Mouse (Mus musculus) MEL (cell line): ENCODE results near the gene Src. TPM values are rescaled to one million over a fixed set of nuclear protein-coding genes. Genes with fewer than 3 reads are reported as not detected.

Source experiments
- DNase-seq: peaks from one replicate; pipeline ENCODE4 v3.0.0; 2011; ENCODE audit warnings: low read depth, low spot score
- H3K27ac ChIP-seq: 2 replicates; pipeline ENCODE4 v1.5.1; 2012; ENCODE audit warnings: low read depth, mild to moderate bottlenecking, control low read depth, low read length, moderate library complexity; ENCODE audit not compliant: control insufficient read depth
- H3K27me3 ChIP-seq, 2 experiments: fragments of 150-350 bp in 1 of 2; sonication (generic) in 1 of 2; 2 replicates each; pipeline ENCODE4 v1.6.1; 2012; ENCODE audit warnings: low read length in 2 of 2, mild to moderate bottlenecking in 2 of 2, improper control_type of control experiment in 1 of 2, moderate library complexity in 1 of 2; ENCODE audit not compliant: insufficient read depth in 2 of 2, control insufficient read depth in 1 of 2
- H3K36me3 ChIP-seq, 2 experiments: 2 replicates each; pipeline ENCODE4 v1.6.1; 2012 to 2014; ENCODE audit warnings: low read length in 2 of 2, improper control_type of control experiment in 1 of 2, inconsistent platforms in 1 of 2, mild to moderate bottlenecking in 1 of 2; ENCODE audit not compliant: insufficient read depth in 2 of 2, control insufficient read depth in 1 of 2
- H3K4me1 ChIP-seq, 2 experiments: fragments of 150-350 bp in 1 of 2; sonication (generic) in 1 of 2; 2 replicates each; pipeline ENCODE4 v1.6.1; 2012; ENCODE audit warnings: low read length in 2 of 2, improper control_type of control experiment in 1 of 2, mild to moderate bottlenecking in 1 of 2; ENCODE audit not compliant: insufficient read depth in 2 of 2, control insufficient read depth in 1 of 2
- H3K4me3 ChIP-seq, 2 experiments: fragments of 150-350 bp in 1 of 2; sonication (generic) in 1 of 2; 2 replicates each; pipeline ENCODE4 v1.5.1; 2012; ENCODE audit warnings: low read depth in 2 of 2, low read length in 2 of 2, mild to moderate bottlenecking in 2 of 2, moderate library complexity in 2 of 2, control low read depth in 1 of 2, improper control_type of control experiment in 1 of 2; ENCODE audit not compliant: control insufficient read depth in 1 of 2, insufficient read depth in 1 of 2
- H3K79me2 ChIP-seq: 2 replicates; pipeline ENCODE4 v1.6.1; 2012; ENCODE audit warnings: mild to moderate bottlenecking, low read length, moderate library complexity; ENCODE audit not compliant: control insufficient read depth, poor library complexity, insufficient read depth
- H3K9ac ChIP-seq: 2 replicates; pipeline ENCODE4 v1.6.1; 2012; ENCODE audit warnings: low read depth, mild to moderate bottlenecking, control low read depth, low read length, moderate library complexity; ENCODE audit not compliant: control insufficient read depth, poor library complexity, severe bottlenecking
- H3K9me3 ChIP-seq: fragments of 150-350 bp; sonication (generic); replicated peaks from 2 replicates; pipeline ENCODE4 v1.6.1; 2012; ENCODE audit warnings: mild to moderate bottlenecking, low read length, improper control_type of control experiment, moderate library complexity; ENCODE audit not compliant: insufficient read depth
- CHD1 ChIP-seq: IDR thresholded peaks from 2 replicates; pipeline ENCODE4 v1.6.1; 2012; ENCODE audit warnings: low read depth, mild to moderate bottlenecking, inconsistent platforms, low read length, improper control_type of control experiment
- CHD2 ChIP-seq: IDR thresholded peaks from 2 replicates; pipeline ENCODE4 v1.6.1; 2011; ENCODE audit warnings: low read length, improper control_type of control experiment
- CTCF ChIP-seq, 3 experiments: IDR thresholded peaks in 2 of 3; conservative IDR thresholded peaks in 1 of 3; 2 replicates each; pipeline ENCODE4 v1.5.1; 2011 to 2012; ENCODE audit warnings: low read length in 3 of 3, low read depth in 2 of 3, mild to moderate bottlenecking in 2 of 3, improper control_type of control experiment in 1 of 3, inconsistent platforms in 1 of 3, mixed read lengths in 1 of 3, moderate library complexity in 1 of 3; ENCODE audit not compliant: control insufficient read depth in 1 of 3, insufficient read depth in 1 of 3, poor library complexity in 1 of 3, severe bottlenecking in 1 of 3
- E2F4 ChIP-seq: IDR thresholded peaks from 2 replicates; pipeline ENCODE4 v1.6.1; 2011; ENCODE audit warnings: low read depth, low read length, improper control_type of control experiment, borderline replicate concordance
- ELF1 ChIP-seq: IDR thresholded peaks from 2 replicates; pipeline ENCODE4 v1.6.1; 2014; ENCODE audit warnings: low read depth, mild to moderate bottlenecking, inconsistent platforms, low read length, improper control_type of control experiment, moderate library complexity
- GABPA ChIP-seq: IDR thresholded peaks from 2 replicates; pipeline ENCODE4 v1.6.1; 2012; ENCODE audit warnings: low read depth, mild to moderate bottlenecking, inconsistent platforms, low read length, improper control_type of control experiment, moderate library complexity
- HCFC1 ChIP-seq: IDR thresholded peaks from 2 replicates; pipeline ENCODE4 v1.6.1; 2012; ENCODE audit warnings: low read depth, mild to moderate bottlenecking, inconsistent platforms, low read length, improper control_type of control experiment, moderate library complexity
- JUND ChIP-seq: IDR thresholded peaks from 2 replicates; pipeline ENCODE4 v1.6.1; 2011; ENCODE audit warnings: low read depth, mild to moderate bottlenecking, improper control_type of control experiment, low read length
- MAZ ChIP-seq: IDR thresholded peaks from 2 replicates; pipeline ENCODE4 v1.6.1; 2012; ENCODE audit warnings: low read depth, mild to moderate bottlenecking, inconsistent platforms, low read length, improper control_type of control experiment
- MXI1 ChIP-seq: IDR thresholded peaks from 2 replicates; pipeline ENCODE4 v1.6.1; 2011; ENCODE audit warnings: mild to moderate bottlenecking, low read depth, low read length, improper control_type of control experiment
- MYB ChIP-seq: IDR thresholded peaks from 2 replicates; pipeline ENCODE4 v1.6.1; 2011; ENCODE audit warnings: mild to moderate bottlenecking, low read depth, low read length, improper control_type of control experiment
- MYC ChIP-seq: IDR thresholded peaks from 2 replicates; pipeline ENCODE4 v1.6.1; 2011; ENCODE audit warnings: low read depth, mild to moderate bottlenecking, low read length, improper control_type of control experiment, moderate library complexity
- NRF1 ChIP-seq: IDR thresholded peaks from 2 replicates; pipeline ENCODE4 v1.6.1; 2014; ENCODE audit warnings: low read depth, mild to moderate bottlenecking, inconsistent platforms, low read length, improper control_type of control experiment, moderate library complexity; ENCODE audit not compliant: poor library complexity, insufficient read depth, severe bottlenecking
- POLR2A ChIP-seq, 2 experiments: IDR thresholded peaks; 2 replicates each; pipeline ENCODE4 v1.6.1; 2011 to 2012; ENCODE audit warnings: low read length in 2 of 2, mild to moderate bottlenecking in 2 of 2, control low read depth in 1 of 2, improper control_type of control experiment in 1 of 2, low read depth in 1 of 2, moderate library complexity in 1 of 2; ENCODE audit not compliant: control insufficient read depth in 1 of 2, insufficient read depth in 1 of 2, poor library complexity in 1 of 2
- POLR2AphosphoS2 ChIP-seq: IDR thresholded peaks from 2 replicates; pipeline ENCODE4 v1.6.1; 2011; ENCODE audit warnings: low read length, improper control_type of control experiment
- RAD21 ChIP-seq: IDR thresholded peaks from 2 replicates; pipeline ENCODE4 v1.6.1; 2011; ENCODE audit warnings: mild to moderate bottlenecking, low read depth, low read length, improper control_type of control experiment
- RCOR1 ChIP-seq: IDR thresholded peaks from 2 replicates; pipeline ENCODE4 v1.6.1; 2012; ENCODE audit warnings: low read depth, mild to moderate bottlenecking, inconsistent platforms, low read length, improper control_type of control experiment
- SIN3A ChIP-seq: IDR thresholded peaks from 2 replicates; pipeline ENCODE4 v1.6.1; 2012; ENCODE audit warnings: low read length, improper control_type of control experiment, inconsistent platforms
- SMC3 ChIP-seq: IDR thresholded peaks from 2 replicates; pipeline ENCODE4 v1.6.1; 2011; ENCODE audit warnings: low read depth, low read length, improper control_type of control experiment
- TAL1 ChIP-seq: IDR thresholded peaks from 2 replicates; pipeline ENCODE4 v1.6.1; 2012; ENCODE audit warnings: mild to moderate bottlenecking, inconsistent platforms, low read length, moderate library complexity, mixed read lengths
- TBP ChIP-seq: IDR thresholded peaks from 2 replicates; pipeline ENCODE4 v1.8.0; 2011; ENCODE audit warnings: low read depth, low read length, improper control_type of control experiment
- TCF12 ChIP-seq: IDR thresholded peaks from 2 replicates; pipeline ENCODE4 v1.6.1; 2014; ENCODE audit warnings: low read depth, mild to moderate bottlenecking, inconsistent platforms, low read length, improper control_type of control experiment, moderate library complexity
- UBTF ChIP-seq: IDR thresholded peaks from 2 replicates; pipeline ENCODE4 v1.6.1; 2012; ENCODE audit warnings: low read depth, mild to moderate bottlenecking, inconsistent platforms, low read length, improper control_type of control experiment, moderate library complexity, borderline replicate concordance; ENCODE audit not compliant: insufficient read depth
- USF1 ChIP-seq: IDR thresholded peaks from 2 replicates; pipeline ENCODE4 v1.6.1; 2014; ENCODE audit warnings: low read depth, mild to moderate bottlenecking, inconsistent platforms, low read length, improper control_type of control experiment, moderate library complexity
- USF2 ChIP-seq, 2 experiments: IDR thresholded peaks; 2 replicates each; pipeline ENCODE4 v1.6.1; 2011 to 2012; ENCODE audit warnings: improper control_type of control experiment in 2 of 2, low read length in 2 of 2, borderline replicate concordance in 1 of 2, inconsistent platforms in 1 of 2, low read depth in 1 of 2, mild to moderate bottlenecking in 1 of 2; ENCODE audit not compliant: insufficient read depth in 1 of 2
- ZC3H11A ChIP-seq: IDR thresholded peaks from 2 replicates; pipeline ENCODE4 v1.6.1; 2012; ENCODE audit warnings: low read depth, mild to moderate bottlenecking, inconsistent platforms, low read length, improper control_type of control experiment
- ZKSCAN1 ChIP-seq: IDR thresholded peaks from 2 replicates; pipeline ENCODE4 v1.6.1; 2012; ENCODE audit warnings: low read depth, mild to moderate bottlenecking, inconsistent platforms, low read length, improper control_type of control experiment, moderate library complexity
- ZMIZ1 ChIP-seq: IDR thresholded peaks from 2 replicates; pipeline ENCODE4 v1.6.1; 2012; ENCODE audit warnings: low read depth, mild to moderate bottlenecking, inconsistent platforms, low read length, improper control_type of control experiment, moderate library complexity
- ZNF384 ChIP-seq: IDR thresholded peaks from 2 replicates; pipeline ENCODE4 v1.6.1; 2012; ENCODE audit warnings: low read depth, mild to moderate bottlenecking, inconsistent platforms, low read length, improper control_type of control experiment
- polyA plus RNA-seq, 2 experiments: library from polyadenylated mRNA; stranded (reverse) in 1 of 2; unstranded in 1 of 2; fragments of >175 nt in 1 of 2; fragments of >200 nt in 1 of 2; gene quantifications; 2 replicates each; pipeline versions ENCODE4 v1.2.1 to v1.2.4; 2012; ENCODE audit warnings: low replicate concordance in 2 of 2, low read depth in 1 of 2; ENCODE audit not compliant: insufficient read length in 2 of 2, insufficient read depth in 1 of 2, missing spikeins in 1 of 2
- total RNA-seq: library from RNA; depleted of rRNA; stranded (reverse); fragments of 300-350 nt; gene quantifications from 2 replicates; pipeline ENCODE4 v1.2.3, GENCODE M21; 2012

The Src gene
- total and polyA plus RNA-seq, 3 experiments, result 0.23 to 4.2 TPM; not detected in 1

GRCm38 (mm10) chr2:157393549-157393948, 24.7 kb upstream of the Src start:
- H3K79me2 ChIP-seq, result no peaks in the 10 kb centered on the region
- H3K9me3 ChIP-seq, result no peaks in the 10 kb centered on the region
- no peak overlapping the region for H3K4me3 ChIP-seq
- no peak overlapping the region for H3K9ac ChIP-seq
- peaks cover 0 to 2% of the 10 kb centered on the region in 2 experiments; a peak in 2 of 4 replicates for H3K36me3 ChIP-seq
- H3K27ac ChIP-seq, result no peak overlapping the region
- TF ChIP-seq RCOR1, result no peak
- TF ChIP-seq POLR2AphosphoS2, result no peak
- TF ChIP-seq RAD21, result no peak
- TF ChIP-seq MYB, result no peak
- TF ChIP-seq ZC3H11A, result no peak
- no peak for TF ChIP-seq ZKSCAN1
- no peak for TF ChIP-seq ZNF384
- no peak for TF ChIP-seq CHD1
- no peak for TF ChIP-seq SMC3
- TF ChIP-seq NRF1, result no peak
- TF ChIP-seq ZMIZ1, result no peak
- TF ChIP-seq TCF12, result no peak
- no peak for TF ChIP-seq JUND
- no peak for TF ChIP-seq MAZ
- TF ChIP-seq CHD2, result no peak
- no peak for TF ChIP-seq ELF1
- no peak for TF ChIP-seq GABPA
- TF ChIP-seq TAL1, result no peak
- TF ChIP-seq, all 39 proteins: peak for 0
- H3K27me3 ChIP-seq, result no peaks in the 10 kb centered on the region
- DNase-seq, result no peak
- H3K4me1 ChIP-seq, result no peaks in the 10 kb centered on the region; a peak in 1 of 4 replicates

- no peak overlapping the region for H3K4me3 ChIP-seq
- no peak for DNase-seq
- no peak overlapping the region for H3K27ac ChIP-seq
- H3K27me3 ChIP-seq, result no peaks in the 10 kb centered on the region
- no peaks in the 10 kb centered on the region for H3K79me2 ChIP-seq
- H3K9me3 ChIP-seq, result no peaks in the 10 kb centered on the region
- H3K36me3 ChIP-seq, result peaks cover 0 to 2% of the 10 kb centered on the region in 2 experiments; a peak in 2 of 4 replicates
- no peak for TF ChIP-seq SIN3A
- no peak for TF ChIP-seq TAL1
- no peak for TF ChIP-seq CTCF (IDR thresholded peaks at IDR 0.05 in 2 of 3, conservative IDR thresholded peaks at IDR 0.05 in 1 of 3; ENCODE audit: control insufficient read depth in 1 of 3, insufficient read depth in 1 of 3, low read depth in 2 of 3, low read length in 3 of 3, poor library complexity in 1 of 3, severe bottlenecking in 1 of 3)
- no peak for TF ChIP-seq ZMIZ1
- TF ChIP-seq CHD1, result no peak
- TF ChIP-seq UBTF, result no peak
- no peak for TF ChIP-seq ELF1
- TF ChIP-seq POLR2AphosphoS2, result no peak
- TF ChIP-seq E2F4, result no peak
- TF ChIP-seq HCFC1, result no peak
- no peak for TF ChIP-seq NRF1
- no peak for TF ChIP-seq MXI1
- TF ChIP-seq USF2 (IDR thresholded peaks at IDR 0.05; ENCODE audit: borderline replicate concordance in 1 of 2, insufficient read depth in 1 of 2, low read depth in 1 of 2, low read length in 2 of 2), result no peak
- no peak for TF ChIP-seq RAD21
- TF ChIP-seq POLR2A (IDR thresholded peaks at IDR 0.05; ENCODE audit: control insufficient read depth in 1 of 2, insufficient read depth in 1 of 2, low read depth in 1 of 2, low read length in 2 of 2, poor library complexity in 1 of 2), result no peak
- no peak for TF ChIP-seq TBP
- TF ChIP-seq USF1, result no peak
- no peak for TF ChIP-seq MYC
- no peaks in the 10 kb centered on the region for H3K4me1 ChIP-seq
- no peak overlapping the region for H3K9ac ChIP-seq
Measured at GRCm38 (mm10) chr2:157394868-157395267, 23.4 kb upstream of the Src start.
